Mouse (Mus musculus): Measurements from ENCODE around the gene Gmeb1.
"Not testable (repeated sequence)": the region's sequence is repeated elsewhere in the genome, so short reads cannot be mapped to it uniquely, and the experiment has no call there.

Gene Gmeb1

DNA sequence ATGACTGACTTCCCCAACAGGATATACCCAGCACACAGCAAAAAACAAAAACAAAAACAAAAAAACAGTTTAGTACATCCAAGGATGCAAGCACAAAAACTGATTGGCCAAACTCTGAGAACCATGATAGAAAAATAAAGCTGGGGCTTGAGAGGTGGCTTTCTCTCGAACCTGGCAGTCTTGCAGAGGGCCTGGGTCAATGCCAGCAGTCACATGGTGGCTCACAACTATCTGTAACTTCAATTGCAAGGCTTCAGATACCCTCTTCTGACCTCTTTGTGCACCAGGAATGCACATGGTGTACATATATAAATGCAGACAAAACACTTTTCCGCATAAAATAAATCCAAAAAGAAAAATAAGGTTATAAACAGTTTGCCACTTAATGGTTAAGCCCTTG is 11.8 kb upstream of the Gmeb1 start:
- no peak for DNase-seq

GRCm38 (mm10) chr4:132269740-132270560 is 8.5 kb upstream of the Gmeb1 start:
- DNase-seq: peak; percentile 86

- no peak for DNase-seq
These were observed 7.7 kb upstream of the Gmeb1 start for GRCm38 (mm10) chr4:132268871-132269739.

DNA sequence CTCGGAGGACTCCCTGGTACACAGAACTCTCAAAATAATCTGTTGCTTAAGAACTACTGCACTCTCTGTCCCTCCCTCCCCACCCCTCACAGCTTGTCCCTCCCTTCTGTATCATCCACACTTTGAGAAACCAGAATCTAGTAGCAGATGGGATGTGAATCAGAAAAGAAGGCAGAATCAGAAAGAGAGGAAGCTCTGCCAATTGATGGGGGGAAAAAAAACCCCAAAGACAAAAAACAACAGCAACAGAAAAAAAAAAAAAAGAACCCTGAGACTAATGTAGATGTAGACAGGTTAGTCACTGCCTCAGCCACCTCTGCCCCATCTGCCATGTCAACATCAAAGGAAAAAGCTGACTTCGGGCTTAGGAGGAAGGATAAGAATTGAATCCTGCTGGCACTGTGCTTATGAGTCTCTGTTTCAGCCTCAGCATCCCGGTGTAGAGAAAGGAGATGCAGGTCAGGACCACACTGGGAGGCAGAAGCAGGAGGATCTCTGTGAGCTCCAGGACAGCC is 5.5 kb upstream of the Gmeb1 start:
- DNase-seq: no peak

DNA sequence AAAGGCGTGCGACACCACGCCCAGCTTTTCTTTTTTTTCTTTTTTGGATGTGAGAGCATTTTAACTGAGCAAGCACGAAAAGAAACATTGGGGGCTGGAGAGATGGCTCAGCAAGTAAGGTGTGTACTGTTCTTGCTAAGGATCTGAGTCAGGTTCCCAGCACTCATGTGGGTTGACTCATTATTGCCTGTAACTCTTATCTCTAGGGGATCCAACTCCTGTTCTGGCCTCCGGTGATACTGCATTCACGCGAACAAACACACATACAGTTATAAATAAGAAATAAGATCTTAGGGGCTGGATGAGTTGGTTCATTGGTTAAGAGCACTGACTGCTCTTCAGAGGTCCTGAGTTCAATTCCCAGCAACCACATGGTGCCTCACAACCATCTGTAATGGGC is 1.9 kb upstream of the Gmeb1 start:
- DNase-seq: no peak

- DNase-seq: no peak
These were observed 885 bp upstream of the Gmeb1 start for GRCm38 (mm10) chr4:132262358-132262616.

GRCm38 (mm10) chr4:132260404-132261379 is 710 bp downstream of the Gmeb1 start:
- no peak for DNase-seq

DNA sequence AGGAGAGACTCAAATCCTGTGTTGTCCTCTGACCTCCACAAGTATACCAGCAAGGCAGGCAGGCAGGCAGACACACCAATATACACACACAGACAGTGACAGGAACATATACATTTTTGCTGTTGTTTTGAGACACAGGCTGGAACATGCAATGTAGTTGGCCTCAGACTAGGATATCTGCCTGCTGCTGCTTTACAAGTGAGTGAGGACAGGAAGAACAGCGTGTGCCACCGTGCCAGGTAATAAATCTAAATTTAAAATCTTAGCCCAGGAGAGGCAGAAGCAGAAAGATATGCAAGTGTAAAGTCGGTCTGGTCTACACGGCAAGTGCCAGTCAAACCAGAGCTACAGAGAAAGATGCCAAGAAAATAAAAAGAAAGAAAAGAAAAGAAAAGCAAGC is 2.2 kb downstream of the Gmeb1 start:
- no peak for DNase-seq

GRCm38 (mm10) chr4:132256384-132256783 is 5.0 kb downstream of the Gmeb1 start:
- no peak for DNase-seq

DNA sequence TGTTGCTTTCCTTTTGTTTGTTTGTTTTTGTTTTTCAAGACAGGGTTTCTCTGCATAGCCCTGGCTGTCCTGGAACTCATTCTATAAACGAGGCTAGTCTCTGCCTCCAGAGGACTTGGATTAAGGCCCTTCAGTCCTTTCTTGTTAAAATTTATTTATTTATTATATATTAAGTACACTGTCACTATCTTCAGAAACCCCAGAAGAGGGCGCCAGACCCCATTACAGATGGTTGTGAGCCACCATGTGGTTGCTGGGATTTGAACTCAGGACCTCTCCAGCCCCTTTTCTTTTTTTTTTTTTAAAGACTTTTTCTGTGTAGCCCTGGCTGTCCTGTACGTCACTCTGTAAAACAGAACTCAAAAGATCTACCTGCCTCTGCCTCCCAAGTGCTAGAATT is 6.4 kb downstream of the Gmeb1 start:
- no peak for DNase-seq

GRCm38 (mm10) chr4:132253622-132254021 is 7.8 kb downstream of the Gmeb1 start:
- DNase-seq: no peak

GRCm38 (mm10) chr4:132253128-132253527 is 8.3 kb downstream of the Gmeb1 start:
- DNase-seq: no peak

DNA sequence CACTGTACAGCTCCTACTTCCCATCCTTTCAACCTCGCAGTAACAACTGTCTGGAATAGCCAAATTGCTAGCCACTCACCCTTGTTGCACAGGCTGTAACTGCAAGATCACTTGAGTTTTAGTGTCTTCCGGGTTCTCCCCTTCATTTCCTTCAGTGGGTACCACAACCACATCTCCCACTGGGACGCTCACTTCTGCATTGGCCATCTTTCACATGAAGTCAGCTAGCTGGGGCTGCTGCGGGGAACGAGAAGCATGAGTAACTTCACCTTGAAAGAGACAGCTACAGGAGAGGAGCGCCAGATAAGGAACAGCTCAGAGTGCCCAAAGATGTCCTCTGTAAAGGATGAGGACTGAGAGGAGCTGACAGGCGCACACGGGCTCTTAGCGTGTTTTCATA is 9.8 kb downstream of the Gmeb1 start:
- no peak for DNase-seq

DNA sequence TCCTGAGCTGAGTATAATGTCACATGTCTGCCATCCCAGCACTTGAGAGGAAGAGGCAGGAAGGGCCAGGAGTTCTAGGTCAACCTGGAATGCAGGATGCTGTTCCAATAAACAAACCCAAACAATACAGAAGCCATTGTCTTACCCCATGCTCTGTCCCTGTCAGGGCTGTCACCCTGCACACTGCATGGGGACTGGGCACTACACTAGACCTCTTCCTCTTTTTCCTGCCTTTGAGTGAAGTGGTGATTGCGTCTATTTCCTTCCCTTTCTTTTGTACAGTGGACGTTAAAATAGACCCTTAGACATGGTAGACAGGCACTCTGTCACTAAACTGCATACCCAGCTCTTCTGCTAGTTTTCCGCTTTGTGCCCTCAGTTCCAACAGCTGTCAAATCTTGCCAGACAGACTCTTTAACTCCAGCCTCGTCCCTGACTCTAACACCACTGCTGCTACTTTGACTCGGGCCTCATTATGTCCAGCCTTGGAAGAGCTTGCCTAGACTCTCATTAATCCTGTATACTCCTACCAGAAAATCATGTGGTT is 13.9 kb downstream of the Gmeb1 start:
- no peak for DNase-seq

DNA sequence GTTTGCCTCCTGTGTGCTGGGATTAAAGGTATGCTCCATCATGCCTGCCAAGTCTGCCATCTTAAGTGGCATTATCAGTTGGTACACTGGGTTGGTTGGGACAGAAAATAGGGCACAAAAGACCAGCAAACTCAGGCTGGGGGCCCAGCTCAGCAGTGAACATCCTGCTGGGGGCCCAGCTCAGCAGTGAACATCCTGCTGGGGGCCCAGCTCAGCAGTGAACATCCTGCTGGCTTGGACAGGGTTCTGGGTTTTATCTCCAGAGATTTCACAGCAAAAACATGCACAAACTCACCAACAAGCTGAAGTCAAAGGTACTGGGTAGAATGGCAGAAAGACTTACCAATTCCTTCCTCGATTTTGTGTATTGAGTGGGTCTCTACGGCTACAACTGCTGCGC is 15.8 kb downstream of the Gmeb1 start:
- DNase-seq: no peak

DNA sequence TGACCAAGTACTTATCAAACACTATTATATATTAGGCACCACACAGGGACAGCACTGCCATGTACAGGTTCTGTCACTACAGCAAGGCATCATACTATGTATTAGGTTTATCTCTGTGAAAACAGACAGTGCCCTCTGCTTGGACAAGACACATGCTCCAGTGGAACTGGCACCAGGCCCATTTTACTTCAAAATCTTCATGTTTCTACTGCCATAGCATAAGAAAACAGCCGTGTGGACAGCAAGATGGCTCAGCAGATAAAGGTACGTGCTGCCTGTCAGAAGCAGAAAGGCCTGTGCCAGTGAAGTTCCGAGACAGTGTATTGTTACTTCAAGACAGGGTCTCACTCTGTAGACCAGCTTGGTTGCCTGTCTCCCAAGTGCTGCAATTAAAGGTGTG is 20.2 kb downstream of the Gmeb1 start:
- no peak for DNase-seq

DNA sequence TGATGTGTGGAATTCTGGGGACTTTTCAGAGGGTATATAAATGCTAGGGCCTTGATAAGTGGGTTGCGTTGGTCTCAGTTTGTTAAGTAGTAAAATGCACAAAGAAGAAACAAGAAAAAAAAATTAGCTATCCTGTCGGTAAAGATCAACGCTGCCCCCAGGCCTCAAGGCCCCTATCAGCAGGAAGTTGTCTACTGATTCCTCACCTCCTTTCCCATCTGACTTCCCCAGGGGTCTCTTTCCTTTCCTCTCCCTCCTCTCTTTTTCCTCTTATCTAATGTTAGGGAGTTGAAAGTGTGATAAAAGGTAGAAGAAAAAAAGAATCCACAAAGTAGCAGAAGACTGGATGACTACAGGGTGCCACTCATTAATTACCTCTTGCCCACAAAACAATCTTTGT is 21.0 kb downstream of the Gmeb1 start:
- no peak for DNase-seq

GRCm38 (mm10) chr4:132238356-132238755 is 23.0 kb downstream of the Gmeb1 start:
- DNase-seq: no peak

- no peak for DNase-seq
These were observed 26.7 kb downstream of the Gmeb1 start for GRCm38 (mm10) chr4:132234710-132235109.

DNA sequence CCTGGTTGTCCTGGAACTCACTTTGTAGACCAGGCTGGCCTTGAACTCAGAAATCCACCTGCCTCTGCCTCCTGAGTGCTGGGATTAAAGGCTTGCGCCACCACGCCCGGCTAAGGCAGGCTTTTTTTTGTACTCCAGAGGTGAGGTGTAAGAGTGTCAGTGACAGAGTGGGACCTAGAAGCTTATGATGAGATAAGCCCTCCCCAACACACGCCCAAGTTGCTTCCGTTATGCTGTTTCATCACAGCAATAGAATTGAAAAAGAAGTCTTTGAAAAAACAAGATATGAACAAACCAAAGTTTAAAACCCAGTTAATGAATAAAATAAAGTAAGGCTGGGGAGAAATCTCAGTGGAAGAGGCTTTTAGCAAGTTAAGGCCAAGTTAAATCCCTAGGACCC is 31.0 kb downstream of the Gmeb1 start:
- DNase-seq: no peak

DNA sequence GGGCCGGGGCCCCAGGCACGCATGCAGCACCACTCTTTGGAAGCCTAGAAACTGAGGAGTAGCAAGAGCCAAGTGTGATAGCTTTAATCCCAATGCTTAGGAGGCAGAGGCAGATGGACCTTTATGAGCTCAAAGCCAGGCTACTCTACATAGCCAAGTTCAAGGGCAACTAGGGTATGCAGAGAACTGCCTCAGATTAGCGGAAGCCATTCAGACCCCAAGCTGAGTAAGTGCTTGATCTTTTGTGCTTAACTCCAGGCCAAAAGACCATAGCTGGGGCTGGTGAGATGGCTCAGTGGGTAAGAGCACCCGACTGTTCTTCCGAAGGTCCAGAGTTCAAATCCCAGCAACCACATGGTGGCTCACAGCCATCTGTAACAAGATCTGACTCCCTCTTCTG is 39.4 kb downstream of the Gmeb1 start:
- not testable (repeated sequence) for DNase-seq

DNA sequence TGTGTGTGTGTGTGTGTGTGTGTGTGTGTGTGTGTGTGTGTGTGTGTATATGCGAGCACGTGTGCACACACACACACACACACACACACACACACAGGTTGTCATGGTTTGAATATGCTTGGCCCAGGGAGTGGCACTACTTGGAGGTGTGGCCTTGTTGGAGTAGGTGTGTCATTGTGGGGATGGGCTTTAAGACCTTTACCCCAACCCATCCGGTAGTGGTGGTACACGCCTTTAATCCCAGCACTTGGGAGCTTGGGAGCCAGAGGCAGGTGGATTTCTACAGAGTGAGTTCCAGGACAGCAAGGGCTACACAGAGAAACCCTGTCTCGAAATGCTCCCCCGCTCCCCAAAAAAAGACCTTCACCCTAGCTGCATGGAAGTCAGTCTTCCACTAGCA is 43.0 kb downstream of the Gmeb1 start:
- DNase-seq: not testable (repeated sequence)

DNA sequence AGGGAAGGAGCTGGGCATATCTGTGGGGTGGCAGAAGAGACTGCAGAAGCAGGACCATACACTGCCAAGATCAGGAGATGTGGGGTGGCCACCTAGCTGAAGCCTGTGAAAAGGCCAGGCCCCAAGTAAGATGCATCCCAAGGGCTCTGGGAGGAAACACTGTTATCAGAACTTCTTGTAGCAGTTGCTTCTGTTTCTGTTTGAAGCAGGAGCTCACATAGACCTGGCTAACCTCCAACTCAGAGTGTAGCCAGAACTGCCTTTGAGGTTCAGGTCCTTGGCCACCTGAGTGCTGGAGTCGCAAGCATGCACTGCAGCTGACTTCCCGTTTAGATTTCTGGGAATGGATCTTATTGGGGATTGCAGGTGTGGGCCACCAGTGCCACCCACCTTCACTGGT is 43.6 kb downstream of the Gmeb1 start:
- no peak for DNase-seq
